Mouse (Mus musculus): Measurements from ENCODE around the gene Gipr.

Gene Gipr

GRCm38 (mm10) chr7:19148875-19149541 is 16.9 kb downstream of the Gipr start, which contains the start of gene Qpctl:
TSS of gene Qpctl (minus strand) at chr7:19149291.
- peak; percentile 99 for DNase-seq (ENCODE audit: low spot score)

GRCm38 (mm10) chr7:19148180-19148874 is 17.6 kb downstream of the Gipr start:
- no peak for DNase-seq (ENCODE audit: low spot score)

GRCm38 (mm10) chr7:19147497-19148045 is 18.4 kb downstream of the Gipr start:
- no peak for DNase-seq (ENCODE audit: low spot score)

GRCm38 (mm10) chr7:19146793-19147192 is 19.1 kb downstream of the Gipr start:
- no peak for DNase-seq (ENCODE audit: low spot score)

GRCm38 (mm10) chr7:19137380-19137779 is 28.5 kb downstream of the Gipr start:
- no peak for DNase-seq (ENCODE audit: low spot score)

- no peak for DNase-seq (ENCODE audit: low spot score)
These were observed 29.1 kb downstream of the Gipr start for GRCm38 (mm10) chr7:19136673-19137334.

- no peak for DNase-seq (ENCODE audit: low spot score)
These were observed 29.8 kb downstream of the Gipr start for GRCm38 (mm10) chr7:19136168-19136567.

GRCm38 (mm10) chr7:19131324-19131848 is 34.5 kb downstream of the Gipr start:
- peak; percentile 98 for DNase-seq (ENCODE audit: low spot score)

- DNase-seq (ENCODE audit: low spot score) = no peak
These were observed 35.3 kb downstream of the Gipr start for GRCm38 (mm10) chr7:19130657-19131056.

GRCm38 (mm10) chr7:19129396-19129795 is 36.5 kb downstream of the Gipr start:
- DNase-seq (ENCODE audit: low spot score) = no peak

GRCm38 (mm10) chr7:19127744-19128143 is 38.2 kb downstream of the Gipr start:
- DNase-seq (ENCODE audit: low spot score) = no peak

- DNase-seq (ENCODE audit: low spot score) = no peak
These were observed 41.2 kb downstream of the Gipr start for GRCm38 (mm10) chr7:19124713-19125112.

GRCm38 (mm10) chr7:19121686-19122085 is 44.2 kb downstream of the Gipr start:
- DNase-seq (ENCODE audit: low spot score) = peak; percentile 36

GRCm38 (mm10) chr7:19119631-19120429 is 46.1 kb downstream of the Gipr start, which contains the start of gene Fbxo46:
TSS of gene Fbxo46 (plus strand) at chr7:19119859.
- DNase-seq (ENCODE audit: low spot score) = peak; percentile 95

- peak; percentile 43 for DNase-seq (ENCODE audit: low spot score)
These were observed 46.8 kb downstream of the Gipr start for GRCm38 (mm10) chr7:19119083-19119482.

- DNase-seq (ENCODE audit: low spot score) = peak; percentile 96
These were observed 47.7 kb downstream of the Gipr start, which contains the start of gene Gm4969 for GRCm38 (mm10) chr7:19118028-19118771. TSS of gene Gm4969 (minus strand) at chr7:19118368.

GRCm38 (mm10) chr7:19109565-19109964 is 56.4 kb downstream of the Gipr start:
- DNase-seq (ENCODE audit: low spot score) = no peak

- no peak for DNase-seq (ENCODE audit: low spot score)
These were observed 58.5 kb downstream of the Gipr start for GRCm38 (mm10) chr7:19107436-19107835.

Measured in testis, postnatal 14 days (tissue).